Mouse (Mus musculus): ENCODE results near the gene 4833439L19Rik. TPM values are rescaled to one million over a fixed set of nuclear protein-coding genes. Genes with fewer than 3 reads are reported as not detected.

The 4833439L19Rik gene
- polyA plus RNA-seq, 1 experiment from 2014 or later: 259 TPM

Small RNA genes within 50 kb of the gene (microRNA-seq; reads per million reads assigned to microRNA genes)
- not detected for gene Gm24195

Other genes with a start within 250 kb of the 4833439L19Rik start
- 23.4 and 25.7 TPM in 2 replicates for gene Cplx2, start 194.1 kb downstream of the 4833439L19Rik start, polyA plus RNA-seq (2014; fragmentation: Nextera tagmentation; extraction: Ambion mirVana)
- 114 and 117 TPM in 2 replicates for gene Thoc3, start 96.6 kb downstream of the 4833439L19Rik start, polyA plus RNA-seq (2014; fragmentation: Nextera tagmentation; extraction: Ambion mirVana)
- 23.0 and 25.9 TPM in 2 replicates for gene Simc1, start 61.7 kb downstream of the 4833439L19Rik start, polyA plus RNA-seq (2014; fragmentation: Nextera tagmentation; extraction: Ambion mirVana)
- gene Arl10, start 9.6 kb upstream of the 4833439L19Rik start, polyA plus RNA-seq (2014; fragmentation: Nextera tagmentation; extraction: Ambion mirVana): 57.4 and 72.5 TPM in 2 replicates
- gene Nop16, start 24.7 kb upstream of the 4833439L19Rik start, polyA plus RNA-seq (2014; fragmentation: Nextera tagmentation; extraction: Ambion mirVana): 31.4 and 38.8 TPM in 2 replicates
- gene Higd2a, start 24.8 kb upstream of the 4833439L19Rik start, polyA plus RNA-seq (2014; fragmentation: Nextera tagmentation; extraction: Ambion mirVana): 213 and 245 TPM in 2 replicates
- 84.4 and 107 TPM in 2 replicates for gene Cltb, start 45.9 kb upstream of the 4833439L19Rik start, polyA plus RNA-seq (2014; fragmentation: Nextera tagmentation; extraction: Ambion mirVana)
- 90.3 and 93.9 TPM in 2 replicates for gene Faf2, start 56.3 kb upstream of the 4833439L19Rik start, polyA plus RNA-seq (2014; fragmentation: Nextera tagmentation; extraction: Ambion mirVana)
- 73.5 and 86.4 TPM in 2 replicates for gene Rnf44, start 128.5 kb upstream of the 4833439L19Rik start, polyA plus RNA-seq (2014; fragmentation: Nextera tagmentation; extraction: Ambion mirVana)
- gene Cdhr2, start 136.0 kb upstream of the 4833439L19Rik start, polyA plus RNA-seq (2014; fragmentation: Nextera tagmentation; extraction: Ambion mirVana): 0.05 and 0.14 TPM in 2 replicates
- gene Gprin1, start 184.4 kb upstream of the 4833439L19Rik start, polyA plus RNA-seq (2014; fragmentation: Nextera tagmentation; extraction: Ambion mirVana): 16.8 and 17.4 TPM in 2 replicates
- 25.7 and 31.8 TPM in 2 replicates for gene Sncb, start 201.2 kb upstream of the 4833439L19Rik start, polyA plus RNA-seq (2014; fragmentation: Nextera tagmentation; extraction: Ambion mirVana)
- not detected in 2 replicates for gene Eif4e1b, start 218.6 kb upstream of the 4833439L19Rik start, polyA plus RNA-seq (2014; fragmentation: Nextera tagmentation; extraction: Ambion mirVana)
- gene Tspan17, start 223.9 kb upstream of the 4833439L19Rik start, polyA plus RNA-seq (2014; fragmentation: Nextera tagmentation; extraction: Ambion mirVana): 16.0 and 16.3 TPM in 2 replicates

Measured in forebrain, embryonic 14.5 days (tissue).